Mouse (Mus musculus): ENCODE data around the gene P2ry6. TPM values are rescaled to one million over a fixed set of nuclear protein-coding genes. Genes with fewer than 3 reads are reported as not detected.
A peak's percentile ranks its signal among the peaks of the same experiment; 100 is the strongest.

Gene P2ry6
- polyA plus RNA-seq, 1 experiment from 2014 or later: 6.3 TPM

GRCm38 (mm10) chr7:100929639-100930303 is 44.7 kb downstream of the P2ry6 start:
- Histone ChIP-seq H3K9me3 (replicated peaks; ENCODE audit: control insufficient read depth, low read length) (no peaks in the 10 kb centered on the region), H3K27ac (ENCODE audit: low read length) (no peak overlapping the region), H3K4me3 (ENCODE audit: low read depth, low read length) (no peak overlapping the region), H3K4me2 (ENCODE audit: low read depth, low read length) (peak overlapping the region; percentile 69; the same call in 1 of the 2 replicates), H3K36me3 (ENCODE audit: control insufficient read depth, insufficient read depth) (no peaks in the 10 kb centered on the region), H3K4me1 (ENCODE audit: control insufficient read depth, low read depth, low read length) (peaks cover 6% of the 10 kb centered on the region; the same call in 1 of the 2 replicates), H3K9ac (ENCODE audit: low read depth, low read length) (no peak overlapping the region), H3K27me3 (ENCODE audit: control insufficient read depth, insufficient read depth, low read depth, low read length) (peaks cover 44% of the 10 kb centered on the region)
- no peak for ATAC-seq (ENCODE audit: low read depth)
- WGBS (ENCODE audit: insufficient replicate concordance): 70% methylated on average over 19 of the region's 19 CpGs

- Histone ChIP-seq H3K4me3 (ENCODE audit: low read depth, low read length) (0 out of 2 replicates have a peak overlapping the region, but pooled peaks have one; percentile 5), H3K27ac (ENCODE audit: low read length) (no peak overlapping the region), H3K27me3 (ENCODE audit: control insufficient read depth, insufficient read depth, low read depth, low read length) (peaks cover 44% of the 10 kb centered on the region), H3K4me2 (ENCODE audit: low read depth, low read length) (peak overlapping the region; percentile 18), H3K4me1 (ENCODE audit: control insufficient read depth, low read depth, low read length) (peaks cover 6% of the 10 kb centered on the region; the same call in 1 of the 2 replicates), H3K9me3 (replicated peaks; ENCODE audit: control insufficient read depth, low read length) (no peaks in the 10 kb centered on the region), H3K9ac (ENCODE audit: low read depth, low read length) (no peak overlapping the region), H3K36me3 (ENCODE audit: control insufficient read depth, insufficient read depth) (no peaks in the 10 kb centered on the region)
- ATAC-seq (ENCODE audit: low read depth): no peak
- WGBS (ENCODE audit: insufficient replicate concordance): 61% methylated on average over 9 of the region's 9 CpGs
Measured at GRCm38 (mm10) chr7:100928456-100928855, 46.0 kb downstream of the P2ry6 start.

GRCm38 (mm10) chr7:100927287-100928000 is 47.0 kb downstream of the P2ry6 start:
- no peaks in the 10 kb centered on the region for H3K9me3 ChIP-seq (replicated peaks; ENCODE audit: control insufficient read depth, low read length)
- 22% methylated on average over 7 of the region's 7 CpGs for WGBS (ENCODE audit: insufficient replicate concordance)
- no peak overlapping the region for H3K27ac ChIP-seq (ENCODE audit: low read length)
- peak overlapping the region; percentile 18; the same call in 1 of the 2 replicates for H3K4me2 ChIP-seq (ENCODE audit: low read depth, low read length)
- peak overlapping the region; percentile 1; the same call in 1 of the 2 replicates for H3K4me3 ChIP-seq (ENCODE audit: low read depth, low read length)
- H3K36me3 ChIP-seq (ENCODE audit: control insufficient read depth, insufficient read depth): no peaks in the 10 kb centered on the region
- no peak for ATAC-seq (ENCODE audit: low read depth)
- peaks cover 6% of the 10 kb centered on the region; the same call in 1 of the 2 replicates for H3K4me1 ChIP-seq (ENCODE audit: control insufficient read depth, low read depth, low read length)
- no peak overlapping the region for H3K9ac ChIP-seq (ENCODE audit: low read depth, low read length)
- H3K27me3 ChIP-seq (ENCODE audit: control insufficient read depth, insufficient read depth, low read depth, low read length): peaks cover 39% of the 10 kb centered on the region

GRCm38 (mm10) chr7:100926311-100926923 is 48.0 kb downstream of the P2ry6 start:
- H3K4me1 ChIP-seq (ENCODE audit: control insufficient read depth, low read depth, low read length): no peaks in the 10 kb centered on the region; the same call in 1 of the 2 replicates

GRCm38 (mm10) chr7:100924674-100925445 is 49.6 kb downstream of the P2ry6 start:
- Histone ChIP-seq H3K27me3 (ENCODE audit: control insufficient read depth, insufficient read depth, low read depth, low read length) (peaks cover 13% of the 10 kb centered on the region), H3K9me3 (replicated peaks; ENCODE audit: control insufficient read depth, low read length) (no peaks in the 10 kb centered on the region), H3K4me2 (ENCODE audit: low read depth, low read length) (no peak overlapping the region; the same call in 1 of the 2 replicates), H3K36me3 (ENCODE audit: control insufficient read depth, insufficient read depth) (no peaks in the 10 kb centered on the region), H3K27ac (ENCODE audit: low read length) (no peak overlapping the region), H3K4me1 (ENCODE audit: control insufficient read depth, low read depth, low read length) (peaks cover 2% of the 10 kb centered on the region; the same call in 1 of the 2 replicates), H3K9ac (ENCODE audit: low read depth, low read length) (no peak overlapping the region), H3K4me3 (ENCODE audit: low read depth, low read length) (no peak overlapping the region)
- WGBS (ENCODE audit: insufficient replicate concordance): 62% methylated on average over 10 of the region's 10 CpGs
- no peak for ATAC-seq (ENCODE audit: low read depth)

More at GRCm38 (mm10) chr7:100926311-100926923, 48.0 kb downstream of the P2ry6 start:
- Histone ChIP-seq H3K4me3 (ENCODE audit: low read depth, low read length) (no peak overlapping the region), H3K27me3 (ENCODE audit: control insufficient read depth, insufficient read depth, low read depth, low read length) (peaks cover 29% of the 10 kb centered on the region), H3K27ac (ENCODE audit: low read length) (no peak overlapping the region), H3K4me2 (ENCODE audit: low read depth, low read length) (no peak overlapping the region), H3K9me3 (replicated peaks; ENCODE audit: control insufficient read depth, low read length) (no peaks in the 10 kb centered on the region), H3K36me3 (ENCODE audit: control insufficient read depth, insufficient read depth) (no peaks in the 10 kb centered on the region), H3K9ac (ENCODE audit: low read depth, low read length) (no peak overlapping the region)
- 31% methylated on average over 12 of the region's 12 CpGs for whole genome bisulfite sequencing (ENCODE audit: insufficient replicate concordance)
- ATAC-seq (ENCODE audit: low read depth): no peak

- H3K4me1 ChIP-seq (ENCODE audit: control insufficient read depth, low read depth, low read length): peaks cover 4% of the 10 kb centered on the region; the same call in 1 of the 2 replicates
Measured at GRCm38 (mm10) chr7:100924200-100924599, 50.2 kb downstream of the P2ry6 start.

GRCm38 (mm10) chr7:100922907-100923306 is 51.5 kb downstream of the P2ry6 start:
- 61% methylated on average over 4 of the region's 4 CpGs for WGBS (ENCODE audit: insufficient replicate concordance)
- Histone ChIP-seq H3K9me3 (replicated peaks; ENCODE audit: control insufficient read depth, low read length) (no peaks in the 10 kb centered on the region), H3K4me2 (ENCODE audit: low read depth, low read length) (no peak overlapping the region), H3K4me3 (ENCODE audit: low read depth, low read length) (no peak overlapping the region), H3K4me1 (ENCODE audit: control insufficient read depth, low read depth, low read length) (peaks cover 4% of the 10 kb centered on the region; the same call in 1 of the 2 replicates), H3K9ac (ENCODE audit: low read depth, low read length) (no peak overlapping the region), H3K27me3 (ENCODE audit: control insufficient read depth, insufficient read depth, low read depth, low read length) (no peaks in the 10 kb centered on the region; the same call in 1 of the 2 replicates), H3K27ac (ENCODE audit: low read length) (no peak overlapping the region), H3K36me3 (ENCODE audit: control insufficient read depth, insufficient read depth) (no peaks in the 10 kb centered on the region)
- no peak for ATAC-seq (ENCODE audit: low read depth)

More at GRCm38 (mm10) chr7:100924200-100924599, 50.2 kb downstream of the P2ry6 start:
- Histone ChIP-seq H3K27ac (ENCODE audit: low read length) (no peak overlapping the region), H3K9ac (ENCODE audit: low read depth, low read length) (no peak overlapping the region), H3K4me3 (ENCODE audit: low read depth, low read length) (no peak overlapping the region), H3K36me3 (ENCODE audit: control insufficient read depth, insufficient read depth) (no peaks in the 10 kb centered on the region), H3K9me3 (replicated peaks; ENCODE audit: control insufficient read depth, low read length) (no peaks in the 10 kb centered on the region), H3K4me2 (ENCODE audit: low read depth, low read length) (no peak overlapping the region), H3K27me3 (ENCODE audit: control insufficient read depth, insufficient read depth, low read depth, low read length) (peaks cover 7% of the 10 kb centered on the region)
- WGBS (ENCODE audit: insufficient replicate concordance): 63% methylated on average over 5 of the region's 5 CpGs
- no peak for ATAC-seq (ENCODE audit: low read depth)

- Histone ChIP-seq H3K9ac (ENCODE audit: low read depth, low read length) (no peak overlapping the region), H3K4me2 (ENCODE audit: low read depth, low read length) (no peak overlapping the region), H3K36me3 (ENCODE audit: control insufficient read depth, insufficient read depth) (no peaks in the 10 kb centered on the region), H3K4me3 (ENCODE audit: low read depth, low read length) (no peak overlapping the region), H3K27me3 (ENCODE audit: control insufficient read depth, insufficient read depth, low read depth, low read length) (no peaks in the 10 kb centered on the region; the same call in 1 of the 2 replicates), H3K9me3 (replicated peaks; ENCODE audit: control insufficient read depth, low read length) (no peaks in the 10 kb centered on the region), H3K4me1 (ENCODE audit: control insufficient read depth, low read depth, low read length) (peaks cover 4% of the 10 kb centered on the region; the same call in 1 of the 2 replicates), H3K27ac (ENCODE audit: low read length) (no peak overlapping the region)
- WGBS (ENCODE audit: insufficient replicate concordance): 59% methylated on average over 5 of the region's 5 CpGs
- no peak for ATAC-seq (ENCODE audit: low read depth)
Measured at GRCm38 (mm10) chr7:100921289-100921688, 53.2 kb downstream of the P2ry6 start.

Data from liver, embryonic 16.5 days (tissue).